Mouse (Mus musculus) yolk sac, embryonic 10.5 days (tissue): ENCODE data around the gene Gm5134.

Source experiments
- DNase-seq: peaks from one replicate; pipeline ENCODE4 v3.0.0-alpha.2; 2017; ENCODE audit warnings: low spot score

Gene Gm5134

DNA sequence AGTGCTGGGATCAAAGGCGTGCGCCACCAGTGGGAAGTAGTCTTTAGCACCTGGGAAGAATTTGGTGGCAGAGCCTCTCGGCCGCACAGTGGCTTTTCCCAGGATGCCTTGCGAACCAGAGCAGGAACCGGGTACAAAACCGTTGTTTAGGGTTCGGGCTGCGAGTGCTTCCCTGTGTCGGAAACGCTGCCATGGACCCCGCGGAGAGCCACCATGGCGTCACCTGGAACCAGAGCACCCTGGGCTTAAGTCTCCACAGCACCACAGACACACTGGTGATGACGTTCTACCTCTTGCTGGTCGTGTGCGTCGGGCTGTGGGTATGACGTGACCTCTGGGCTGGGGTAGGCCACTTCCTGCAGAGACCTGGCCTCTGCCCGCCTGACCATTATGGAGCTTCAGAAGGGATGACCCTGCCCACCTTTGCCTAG lies at the start of gene Gm5134:
Gene Gm5134 (plus strand): TSS at position 134 of the 431 bp plus-strand sequence.
- no peak for DNase-seq

DNA sequence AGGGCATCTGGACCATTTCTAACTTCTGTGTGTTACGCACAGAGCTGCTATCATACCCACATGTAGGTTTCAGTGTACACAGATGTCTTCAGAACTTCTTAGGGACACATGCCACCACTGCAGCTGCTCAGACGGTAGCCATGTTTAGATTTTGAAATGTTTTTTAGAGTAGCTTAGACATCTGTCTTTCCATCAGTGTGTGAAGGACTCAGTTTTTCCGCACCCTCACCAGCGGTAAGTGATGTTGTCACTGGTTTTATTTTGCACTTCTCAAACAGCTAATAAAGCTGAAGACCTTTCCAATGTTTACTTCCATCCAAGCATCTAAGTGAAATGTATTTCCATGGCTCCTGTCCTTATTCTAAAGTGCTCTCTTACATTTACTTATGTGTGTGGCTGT lies 47.4 kb upstream of the Gm5134 start:
- no peak for DNase-seq

DNA sequence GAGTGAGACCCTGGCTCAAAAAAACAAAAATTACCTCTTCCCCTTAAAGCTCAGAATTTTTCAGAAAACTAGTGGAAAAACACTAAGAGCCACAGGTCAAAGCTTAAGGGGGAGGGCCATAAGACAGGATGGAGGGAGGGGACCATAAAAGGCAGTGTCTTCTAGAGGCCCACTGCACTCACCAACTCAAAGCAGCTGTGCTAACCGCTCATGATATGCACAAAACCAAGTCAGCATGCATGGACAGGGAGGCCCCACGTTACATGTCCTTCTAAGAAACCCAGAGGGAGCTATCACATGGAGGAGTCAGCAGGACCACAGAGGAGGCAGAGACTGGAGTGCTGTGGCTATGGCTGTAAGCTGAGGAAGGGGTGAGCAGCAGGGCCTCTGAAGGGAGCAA lies 43.6 kb upstream of the Gm5134 start:
- no peak for DNase-seq

DNA sequence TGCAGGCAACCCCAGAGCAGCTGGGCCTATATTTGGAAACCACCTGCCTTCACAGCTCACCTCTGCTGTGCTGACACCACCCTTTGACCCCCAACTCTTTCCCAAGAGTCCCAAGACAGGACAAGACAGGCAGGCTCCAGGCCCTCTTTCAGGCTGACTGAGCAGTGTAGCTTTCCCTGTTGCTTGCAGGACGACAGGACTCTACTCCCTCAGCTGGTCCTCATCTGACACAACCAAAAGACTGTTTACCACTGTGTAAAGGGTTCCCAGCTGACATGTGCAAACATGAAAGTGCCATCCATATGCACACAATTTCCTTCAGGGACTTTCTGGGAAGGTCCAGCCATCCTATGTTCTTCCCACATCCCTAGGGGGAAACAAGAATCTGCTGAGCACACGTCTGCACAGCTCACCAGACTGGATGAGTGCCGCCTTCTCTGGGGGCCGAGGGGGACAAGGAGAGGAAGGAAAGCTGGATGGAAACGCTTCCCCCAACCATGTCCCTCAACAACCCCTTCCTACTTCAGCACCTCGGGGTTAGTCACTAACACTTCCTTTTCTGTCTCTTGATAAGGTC lies 41.2 kb upstream of the Gm5134 start:
- peak; percentile 38 for DNase-seq

DNA sequence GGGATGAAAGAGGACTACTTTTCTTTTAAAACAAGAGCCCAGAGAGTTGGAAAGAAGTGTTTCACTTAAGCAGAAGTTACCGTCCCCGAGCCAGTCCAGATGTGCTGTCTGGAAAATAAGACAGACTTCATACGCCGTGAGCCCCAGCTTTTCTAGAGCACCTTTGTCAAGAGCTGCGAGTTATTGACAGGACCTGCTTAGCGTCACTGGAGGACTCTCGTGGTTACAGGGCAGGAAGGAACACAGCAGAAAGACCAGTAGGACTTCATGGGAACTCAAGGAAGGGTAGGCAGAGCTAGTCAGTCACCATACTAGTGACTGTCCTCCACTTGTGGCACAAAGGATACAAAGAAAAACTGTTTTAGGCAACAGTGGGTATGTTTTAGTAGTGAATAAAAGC lies 38.8 kb upstream of the Gm5134 start:
- DNase-seq: no peak

DNA sequence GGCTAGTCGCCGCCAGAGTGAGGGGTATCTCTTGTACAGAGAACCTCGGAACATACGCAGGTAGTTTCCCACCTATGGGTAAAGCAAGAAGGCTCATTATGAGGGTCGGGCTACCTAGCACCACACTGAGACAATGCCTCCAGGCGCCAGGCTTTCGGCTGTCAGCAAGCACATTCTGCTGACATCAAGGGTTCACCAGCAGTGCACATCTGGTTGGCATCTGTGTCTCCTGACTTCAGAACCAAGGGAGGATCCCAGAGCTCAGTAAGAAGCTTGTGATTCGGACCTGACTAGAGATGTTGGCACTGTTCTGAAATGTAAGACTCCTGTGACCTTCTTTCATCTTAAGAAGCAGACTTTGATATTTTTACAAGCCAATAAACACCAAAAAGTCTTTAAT lies 37.5 kb upstream of the Gm5134 start:
- no peak for DNase-seq

DNA sequence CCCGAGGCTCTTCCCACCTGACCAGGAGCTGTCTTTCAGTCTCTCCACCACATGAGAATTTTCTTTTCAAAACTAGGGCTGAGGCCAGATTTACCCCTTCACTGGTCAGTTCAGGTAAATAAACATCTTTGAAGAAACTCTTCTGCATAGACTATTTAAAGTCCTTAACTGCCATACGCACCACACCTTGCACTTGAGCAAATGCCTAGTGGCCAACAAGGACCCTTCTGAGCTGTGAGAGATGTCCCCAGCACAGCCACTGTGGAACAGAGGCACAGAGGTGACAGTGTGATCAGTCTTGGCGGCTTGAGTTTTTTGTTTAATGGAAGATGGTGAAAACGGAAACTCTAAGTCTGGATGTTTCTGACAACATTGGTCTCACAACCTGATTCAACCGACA lies 35.3 kb upstream of the Gm5134 start:
- DNase-seq: no peak

DNA sequence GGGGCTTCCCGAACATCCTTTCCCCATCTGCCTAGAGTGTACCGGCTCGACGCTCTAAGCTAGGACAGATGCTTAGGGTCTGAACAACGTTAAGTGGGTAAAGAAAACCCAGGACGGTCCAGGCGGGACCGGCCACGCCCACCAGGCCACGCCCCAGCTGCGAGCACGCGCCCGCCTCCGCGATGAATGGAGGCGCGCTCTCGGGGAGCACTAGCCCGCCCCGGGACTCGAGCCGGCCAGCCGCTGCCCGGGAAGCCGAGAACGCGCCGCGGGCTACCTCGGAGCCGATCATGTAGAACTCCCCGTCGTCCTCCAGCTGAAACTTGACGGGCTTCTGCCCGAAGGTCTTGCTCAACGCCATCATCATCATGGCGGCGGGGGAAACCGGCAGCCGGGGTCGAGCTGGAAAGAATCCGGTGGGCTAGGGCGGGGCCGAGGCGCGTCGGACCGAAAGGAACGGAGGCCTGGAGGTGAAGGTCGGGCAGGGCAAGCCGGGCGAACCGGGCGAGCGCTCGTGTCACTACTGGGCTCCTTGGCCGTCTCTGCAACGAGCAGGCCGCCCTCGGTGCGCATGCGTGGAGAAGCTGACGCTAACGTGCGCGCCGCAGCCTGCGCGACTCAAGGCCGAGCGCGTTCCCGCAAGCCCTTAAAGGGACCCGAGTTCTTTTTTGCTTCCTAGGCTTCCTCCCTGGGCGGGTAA lies 33.1 kb upstream of the Gm5134 start, which contains the start of gene Smarcb1:
Gene Smarcb1 (minus strand): TSS at position 592 of the 700 bp plus-strand sequence.
- DNase-seq: peak; percentile 90

DNA sequence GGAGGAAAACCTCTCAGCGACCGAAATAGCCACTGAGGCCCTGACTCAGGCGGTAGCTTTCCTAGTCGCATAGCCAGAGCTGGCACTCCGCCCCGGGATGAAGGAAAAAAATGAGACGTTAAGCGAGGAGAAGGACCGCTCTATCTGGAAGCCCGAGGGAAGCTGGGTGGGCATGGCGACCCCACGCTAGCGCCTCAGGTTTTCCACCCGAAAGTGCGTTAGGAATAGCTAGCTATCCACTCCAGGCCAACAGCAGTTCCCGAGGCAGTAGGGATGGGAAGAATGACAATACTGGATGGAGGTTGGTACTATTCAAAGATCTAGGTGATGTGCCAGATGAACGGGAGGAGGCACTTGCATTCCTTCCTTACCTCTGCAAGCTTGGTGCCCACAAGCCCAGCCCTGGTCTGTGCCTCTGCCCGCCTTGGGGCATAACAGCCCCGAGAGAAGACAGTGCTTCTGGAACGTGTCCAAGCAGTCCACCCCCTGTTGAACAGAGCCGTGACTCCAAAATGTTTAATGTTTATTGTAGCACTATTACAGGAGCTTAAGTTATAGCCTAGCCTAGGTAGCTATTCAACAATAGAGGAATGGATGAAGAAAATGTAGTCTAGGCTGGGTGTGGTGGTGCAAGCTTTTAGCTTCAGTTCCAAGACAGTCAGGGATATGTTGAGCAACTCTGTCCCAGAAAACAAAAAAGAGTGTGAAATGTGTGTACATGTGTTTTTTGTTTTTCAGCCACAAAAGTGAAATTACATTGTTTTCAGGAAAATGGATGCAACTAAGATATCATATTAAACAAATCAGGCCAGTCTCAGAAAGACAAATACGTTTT lies 32.4 kb upstream of the Gm5134 start:
- no peak for DNase-seq

DNA sequence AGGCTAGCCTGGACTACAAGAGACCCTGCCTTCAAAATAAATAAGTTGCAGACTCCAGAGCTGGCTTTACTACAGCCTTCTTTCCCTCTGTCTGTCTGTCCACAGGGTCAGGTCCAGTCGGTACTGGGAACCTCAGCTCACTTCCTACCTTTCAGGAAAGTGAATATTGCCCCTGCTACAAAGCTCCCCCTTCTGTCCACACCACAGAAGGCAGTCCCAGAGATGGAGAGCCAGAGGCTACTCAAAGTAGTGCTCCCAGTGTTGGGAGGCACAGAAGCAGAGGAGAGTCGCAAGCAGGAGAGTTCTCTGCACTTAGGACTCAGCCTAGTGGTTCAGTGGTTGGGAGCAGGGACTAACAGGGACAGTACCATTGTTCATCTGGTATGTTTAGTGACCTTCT lies 30.0 kb upstream of the Gm5134 start:
- no peak for DNase-seq

DNA sequence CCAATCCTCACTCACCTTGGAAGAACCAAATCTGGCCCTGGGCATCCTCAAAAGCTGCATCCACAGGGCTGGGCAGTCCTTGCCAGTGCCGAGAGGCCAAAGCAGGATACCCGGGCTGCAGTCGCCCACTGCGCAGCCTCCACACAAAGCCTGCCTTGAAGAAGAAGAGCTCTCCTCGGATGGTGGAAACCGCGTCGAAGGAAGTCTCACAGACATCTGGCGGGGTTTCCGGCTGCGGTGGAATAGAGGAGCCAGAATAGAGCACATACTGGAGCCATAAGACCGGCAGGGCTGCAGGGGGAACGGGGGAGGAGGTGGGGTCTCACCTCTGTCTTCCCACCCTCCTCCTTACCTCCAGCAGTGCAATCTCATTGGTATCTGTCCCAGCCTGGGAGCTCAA lies 27.9 kb upstream of the Gm5134 start:
- no peak for DNase-seq

DNA sequence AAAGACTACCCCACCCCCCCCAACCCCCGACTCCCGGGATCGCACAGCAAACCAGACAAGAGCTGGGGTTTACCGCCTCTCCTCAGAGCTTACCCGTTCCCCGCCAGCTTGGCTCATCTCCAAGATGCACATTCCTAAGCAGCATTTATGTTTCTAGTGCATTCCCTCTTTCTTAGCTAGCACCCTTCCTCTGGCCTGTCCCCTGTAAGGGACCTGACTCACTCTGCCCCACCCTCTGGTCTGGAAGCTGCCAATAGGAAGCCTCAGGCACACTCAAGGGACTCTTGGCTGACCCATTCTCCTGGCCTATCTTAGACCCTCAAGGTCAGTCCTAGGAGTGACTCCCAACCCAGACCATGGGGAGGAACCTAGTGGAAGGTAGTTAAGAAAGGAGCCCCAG lies 24.0 kb upstream of the Gm5134 start:
- DNase-seq: peak; percentile 26

DNA sequence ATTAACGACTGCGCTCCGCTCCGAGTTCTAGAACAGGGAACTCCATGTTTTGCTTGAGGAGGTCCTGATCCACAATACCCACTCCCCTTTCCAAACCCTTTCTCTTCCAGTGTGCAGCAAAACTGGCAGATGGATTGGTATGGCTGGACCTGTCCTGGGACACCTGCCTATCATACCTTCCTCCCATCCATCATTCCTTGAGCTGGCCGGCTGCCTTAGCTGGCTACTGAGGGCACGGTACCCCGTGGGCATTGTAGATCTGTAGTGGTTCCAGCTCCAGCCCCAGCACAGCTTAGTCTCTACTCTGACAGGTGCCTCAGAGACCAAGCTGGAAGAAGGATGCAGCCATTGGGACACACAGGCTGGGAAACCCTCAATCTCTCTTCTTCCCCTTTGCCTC lies 23.0 kb upstream of the Gm5134 start:
- DNase-seq: no peak

DNA sequence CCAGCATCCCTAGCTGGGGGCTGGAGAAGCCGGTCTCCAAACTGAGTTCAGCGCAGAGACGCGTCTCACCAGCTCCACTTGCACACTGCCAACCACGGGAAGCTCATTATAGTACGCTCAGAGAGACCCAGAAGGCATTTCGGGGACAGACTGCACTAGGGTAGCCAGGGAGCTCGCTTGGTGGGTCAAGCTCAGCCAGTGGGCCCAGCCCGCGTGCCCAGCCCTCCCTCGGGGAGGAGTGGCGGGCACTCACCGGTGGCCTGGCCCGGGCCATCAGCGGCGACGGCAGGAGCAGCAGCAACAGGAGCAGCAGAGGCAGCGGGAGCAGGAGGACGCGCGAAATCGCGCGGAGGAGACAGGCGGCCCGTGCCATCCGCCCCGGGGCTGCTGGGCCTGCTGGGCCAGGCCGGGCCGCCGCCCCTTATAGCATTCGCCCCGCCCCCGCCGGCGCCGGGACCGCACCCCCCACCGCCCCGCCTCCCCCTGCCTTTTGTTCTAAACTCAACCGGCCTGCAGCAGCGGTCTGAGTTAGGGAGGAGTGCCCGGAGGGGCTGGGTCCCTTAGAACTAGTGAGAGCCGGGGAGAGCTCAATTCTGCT lies 22.1 kb upstream of the Gm5134 start:
- peak; percentile 72 for DNase-seq

DNA sequence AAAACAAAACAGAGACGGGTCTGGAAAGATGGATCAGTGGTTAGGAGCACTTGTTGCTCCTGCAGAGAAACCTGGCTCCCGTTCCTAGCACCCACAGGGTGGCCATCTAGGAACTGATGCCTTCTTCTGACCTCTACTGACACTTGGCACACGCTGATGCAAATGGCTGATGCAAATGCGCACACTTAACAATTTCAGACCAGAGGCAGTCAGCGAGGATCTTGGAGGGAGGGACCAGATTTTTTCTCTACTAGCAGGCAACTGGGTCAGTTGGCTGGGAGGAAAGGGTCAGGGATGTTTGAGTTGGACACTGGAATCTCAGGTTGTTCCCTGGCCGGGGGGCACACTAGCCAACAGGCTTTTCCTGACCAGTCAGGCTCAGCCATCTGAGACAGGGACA lies 21.4 kb upstream of the Gm5134 start, which contains the start of gene Chchd10:
Gene Chchd10 (plus strand): TSS at position 240 of the 400 bp plus-strand sequence.
- DNase-seq: no peak

DNA sequence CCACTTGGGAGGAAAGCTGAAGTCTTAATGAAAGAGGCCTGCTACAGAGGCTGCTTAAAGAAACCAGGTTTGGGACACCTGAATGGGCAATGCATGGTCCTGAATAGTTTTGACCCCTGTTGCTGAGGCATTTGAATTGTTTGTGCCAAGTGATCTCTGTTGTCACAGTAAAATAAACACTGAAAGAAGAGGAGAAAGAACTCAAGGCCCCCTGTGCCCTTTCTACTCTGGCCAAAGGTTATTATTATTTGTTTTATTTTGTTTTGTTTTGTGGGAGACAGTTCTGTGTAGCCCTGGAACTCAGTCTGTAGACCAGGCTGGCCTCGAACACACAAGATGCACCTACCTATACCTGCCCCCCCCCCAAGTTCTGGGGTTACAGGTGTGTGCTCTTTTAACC lies 19.3 kb upstream of the Gm5134 start:
- DNase-seq: no peak

DNA sequence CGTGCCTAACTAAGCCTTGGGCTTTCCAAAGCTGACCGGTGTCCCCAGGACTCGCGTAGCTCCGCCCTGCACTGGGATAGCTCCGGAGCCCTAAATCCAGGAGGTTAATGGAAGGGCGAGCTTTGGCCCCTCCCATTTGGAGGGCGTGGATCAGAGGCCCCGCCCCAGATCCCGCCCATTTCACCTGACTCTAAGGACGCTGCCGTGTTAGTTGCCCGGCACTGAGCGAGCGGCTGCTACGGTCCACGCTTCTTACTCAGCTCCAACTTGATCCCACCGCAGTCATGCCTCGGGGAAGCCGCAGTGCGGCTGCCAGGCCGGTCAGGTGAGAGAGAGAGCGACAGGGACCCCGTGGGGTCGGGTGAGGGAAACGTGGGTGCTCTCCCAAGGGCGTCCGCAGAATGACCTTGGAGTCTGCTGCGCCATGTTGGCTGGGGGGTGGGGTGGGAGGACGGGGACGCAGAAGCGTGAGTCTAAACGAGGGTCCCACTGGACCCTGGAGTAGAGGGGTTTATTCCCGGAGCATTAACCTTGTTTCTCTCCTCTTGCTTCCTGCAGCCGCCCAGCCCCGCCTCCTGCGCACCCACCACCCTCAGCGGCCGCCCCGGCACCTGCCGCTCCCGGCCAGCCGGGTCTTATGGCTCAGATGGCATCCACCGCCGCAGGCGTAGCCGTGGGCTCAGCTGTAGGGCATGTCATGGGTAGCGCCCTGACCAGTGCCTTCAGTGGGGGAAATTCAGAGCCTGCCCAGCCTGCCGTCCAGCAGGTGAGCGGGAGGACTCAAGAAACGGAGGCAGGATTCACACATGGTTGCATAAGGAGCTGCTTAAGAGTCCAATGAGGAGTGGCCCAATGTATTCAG lies 18.4 kb upstream of the Gm5134 start, which contains the start of gene Mmp11:
Gene Mmp11 (minus strand): TSS at position 817 of the 862 bp plus-strand sequence.
- peak; percentile 93 for DNase-seq

DNA sequence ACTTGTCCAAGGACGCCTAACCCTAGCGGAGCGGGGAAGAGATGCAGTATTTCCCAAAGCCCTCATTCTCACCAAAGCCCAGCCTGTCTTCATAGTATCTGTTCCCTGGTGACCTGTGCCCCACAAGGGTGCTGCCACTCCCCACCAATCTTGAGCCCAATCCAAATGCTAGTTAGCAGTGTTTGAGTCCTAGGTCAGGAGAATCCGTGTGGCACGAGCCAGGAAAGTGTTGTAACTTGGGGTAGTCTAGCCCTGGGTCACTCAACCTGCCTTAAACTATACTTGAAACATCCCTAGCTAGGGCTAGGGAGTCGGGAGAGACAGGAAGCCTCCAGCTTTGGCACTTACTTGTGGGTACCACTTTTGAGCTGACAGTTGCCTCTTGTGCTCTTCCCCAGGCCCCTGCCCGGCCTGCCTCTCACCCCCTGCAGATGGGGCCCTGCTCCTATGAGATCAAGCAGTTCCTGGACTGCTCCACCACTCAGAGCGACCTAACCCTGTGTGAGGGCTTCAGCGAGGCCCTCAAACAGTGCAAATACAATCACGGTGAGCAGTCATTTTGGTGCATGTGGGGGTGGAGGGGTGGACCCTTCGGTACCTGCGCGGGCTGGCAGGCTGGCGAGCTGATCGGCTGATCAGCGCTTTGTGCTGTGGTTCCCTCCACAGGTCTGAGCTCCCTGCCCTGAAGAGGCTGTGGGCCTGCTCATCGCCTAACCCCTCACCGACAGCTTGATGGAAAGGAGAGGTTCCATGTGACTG lies 17.2 kb upstream of the Gm5134 start:
- DNase-seq: no peak

DNA sequence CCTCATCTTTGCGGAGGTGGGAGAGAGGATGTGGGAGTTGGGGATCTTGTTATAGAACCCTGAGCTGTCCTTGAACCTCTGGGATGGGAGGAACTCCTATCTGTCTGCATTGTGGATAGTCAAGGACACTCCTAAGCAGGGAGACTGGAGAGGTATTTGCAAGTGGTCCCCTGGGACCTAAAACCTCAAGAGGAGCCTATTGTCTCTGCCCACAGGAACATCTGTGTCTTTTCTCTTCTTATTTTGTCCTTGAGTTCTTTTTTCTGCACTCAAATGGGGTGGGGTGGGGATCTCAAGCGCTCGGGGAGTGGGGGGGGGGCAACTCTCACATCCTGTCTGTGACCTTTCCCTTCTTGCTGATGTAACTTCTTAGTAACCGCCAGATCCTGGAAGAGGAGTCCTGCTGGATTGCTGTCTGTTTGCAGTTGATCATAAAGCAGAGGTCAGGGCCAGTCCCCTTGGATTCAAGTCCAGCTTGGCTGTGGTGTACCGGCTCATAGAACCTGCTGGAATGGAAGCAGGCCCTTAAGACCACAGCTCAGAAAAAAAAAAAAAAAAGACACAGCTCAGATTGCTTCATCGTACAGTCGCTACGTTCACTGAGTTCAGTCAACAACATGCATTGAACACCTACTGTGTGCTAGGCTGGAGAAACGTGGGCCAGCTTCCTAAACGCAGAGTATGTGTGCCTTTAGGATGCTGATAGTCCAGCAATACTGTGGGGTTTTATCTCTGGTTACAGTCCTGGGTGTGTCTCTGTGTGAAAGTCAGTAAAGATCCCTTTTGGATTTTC lies 16.3 kb upstream of the Gm5134 start:
- peak; percentile 68 for DNase-seq
